Mouse (Mus musculus) large intestine, adult 2 months (tissue): ENCODE measurements at regions not wholly inside any gene's neighbourhood (a gene's known extent, or its start where the extent isn't known, plus 50 kb on each side); places are given as distances from the start of the nearest gene placed in this dataset.

Experiments
- DNase-seq: peaks from one replicate; pipeline ENCODE4 v3.0.0-alpha.2; 2012; ENCODE audit warnings: low read depth, low spot score
- WGBS: fragments of 180-500 bp; shearing (Covaris S2); methylation state at CpG from one replicate; pipeline ENCODE4 v1.1.7; 2018; 5-methylcytosine and 5-hydroxymethylcytosine counted together

GRCm38 (mm10) chr2:48501387-48501786, 312.5 kb upstream of the Acvr2a start:
- DNase-seq: no peak
- 67% methylated on average over 2 of the region's 2 CpGs for WGBS

GRCm38 (mm10) chr2:48513848-48514247, 300.1 kb upstream of the Acvr2a start:
- DNase-seq: no peak

GRCm38 (mm10) chr2:48519838-48520404, 294.0 kb upstream of the Acvr2a start:
- DNase-seq: no peak
- WGBS: 72% methylated on average over 5 of the region's 5 CpGs

- 57% methylated on average over 2 of the region's 2 CpGs for WGBS
- DNase-seq: no peak
These were observed 293.4 kb upstream of the Acvr2a start for GRCm38 (mm10) chr2:48520535-48520971.

GRCm38 (mm10) chr2:48535453-48535852, 278.5 kb upstream of the Acvr2a start:
- 59% methylated on average over 2 of the region's 2 CpGs for WGBS
- DNase-seq: no peak

GRCm38 (mm10) chr2:48536930-48537329, 277.0 kb upstream of the Acvr2a start:
- 86% methylated on average over 4 of the region's 4 CpGs for WGBS
- DNase-seq: no peak

- no peak for DNase-seq
- WGBS: 72% methylated on average over 13 of the region's 13 CpGs
These were observed 275.1 kb upstream of the Acvr2a start for GRCm38 (mm10) chr2:48538668-48539341.

GRCm38 (mm10) chr2:48539465-48540055, 274.3 kb upstream of the Acvr2a start:
- 73% methylated on average over 4 of the region's 4 CpGs for WGBS
- no peak for DNase-seq

- DNase-seq: peak; percentile 67
- 43% methylated on average over 4 of the region's 4 CpGs for WGBS
These were observed 269.5 kb upstream of the Acvr2a start for GRCm38 (mm10) chr2:48544377-48544776.

GRCm38 (mm10) chr2:48545072-48545471, 268.8 kb upstream of the Acvr2a start:
- no peak for DNase-seq
- 33% methylated on average over 4 of the region's 4 CpGs for WGBS

GRCm38 (mm10) chr2:48545679-48546078, 268.2 kb upstream of the Acvr2a start:
- no peak for DNase-seq
- 52% methylated on average over 4 of the region's 4 CpGs for WGBS

- no peak for DNase-seq
- 85% methylated on average over 4 of the region's 4 CpGs for WGBS
These were observed 267.7 kb upstream of the Acvr2a start for GRCm38 (mm10) chr2:48546194-48546593.

- no peak for DNase-seq
- 31% methylated on average over 3 of the region's 3 CpGs for WGBS
These were observed 257.3 kb upstream of the Acvr2a start for GRCm38 (mm10) chr2:48556600-48556999.

GRCm38 (mm10) chr2:48557123-48557522, 256.8 kb upstream of the Acvr2a start:
- no peak for DNase-seq

GRCm38 (mm10) chr2:48558641-48559040, 255.3 kb upstream of the Acvr2a start:
- no peak for DNase-seq
- 95% methylated on average over 3 of the region's 3 CpGs for WGBS

- no peak for DNase-seq
- WGBS: 74% methylated on average over 3 of the region's 3 CpGs
These were observed 250.3 kb upstream of the Acvr2a start for GRCm38 (mm10) chr2:48563636-48564035.

- 77% methylated on average over 4 of the region's 4 CpGs for WGBS
- no peak for DNase-seq
These were observed 249.7 kb upstream of the Acvr2a start for GRCm38 (mm10) chr2:48564170-48564569.

GRCm38 (mm10) chr2:48567871-48568270, 246.0 kb upstream of the Acvr2a start:
- peak; percentile 52 for DNase-seq
- 19% methylated on average over 6 of the region's 6 CpGs for WGBS

GRCm38 (mm10) chr2:48586162-48586830, 227.6 kb upstream of the Acvr2a start:
- DNase-seq: no peak
- 90% methylated on average over 7 of the region's 7 CpGs for WGBS

- 86% methylated on average over 4 of the region's 4 CpGs for WGBS
- DNase-seq: no peak
These were observed 227.1 kb upstream of the Acvr2a start for GRCm38 (mm10) chr2:48586831-48587169.

GRCm38 (mm10) chr2:48589709-48590108, 224.2 kb upstream of the Acvr2a start:
- DNase-seq: no peak
